Mouse (Mus musculus) intestine, embryonic 14.5 days (tissue): ENCODE data around the gene Acot12. TPM values are rescaled to one million over a fixed set of nuclear protein-coding genes. Genes with fewer than 3 reads are reported as not detected.
"Not testable (repeated sequence)": the region's sequence is repeated elsewhere in the genome, so short reads cannot be mapped to it uniquely, and the experiment has no call there.

Source experiments
- ATAC-seq: fragments of 200-750 bp; cut with Nextera tagmentation; replicated peaks from 2 replicates; pipeline ENCODE4 v1.8.0; 2017; ENCODE audit warnings: low read depth, moderate number of reproducible peaks, moderate TSS enrichment, moderate library complexity; ENCODE audit not compliant: low FRiP score, low TSS enrichment
- DNase-seq: peaks from one replicate; pipeline ENCODE4 v3.0.0-alpha.2; 2018; ENCODE audit warnings: low spot score
- H3K27ac ChIP-seq: fragments of 300-500 bp; sonication (generic); 2 replicates; pipeline ENCODE4 v1.5.1; 2014; ENCODE audit warnings: low read depth, mild to moderate bottlenecking, control low read depth
- H3K27me3 ChIP-seq: fragments of 300-500 bp; sonication (generic); replicated peaks from 2 replicates; pipeline ENCODE4 v1.6.1; 2014; ENCODE audit warnings: low read length, control low read depth; ENCODE audit not compliant: control insufficient read depth, insufficient read depth
- H3K36me3 ChIP-seq: fragments of 300-500 bp; sonication (generic); 2 replicates; pipeline ENCODE4 v1.6.1; 2014; ENCODE audit warnings: low read length, control low read depth; ENCODE audit not compliant: control insufficient read depth, insufficient read depth
- H3K4me1 ChIP-seq: fragments of 300-500 bp; sonication (generic); replicated peaks from 2 replicates; pipeline ENCODE4 v1.6.1; 2014; ENCODE audit warnings: low read length, control low read depth, mixed read lengths; ENCODE audit not compliant: control insufficient read depth, insufficient read depth
- H3K4me2 ChIP-seq: fragments of 300-500 bp; sonication (generic); 2 replicates; pipeline ENCODE4 v1.6.1; 2014; ENCODE audit warnings: low read length
- H3K4me3 ChIP-seq: fragments of 300-500 bp; sonication (generic); 2 replicates; pipeline ENCODE4 v1.5.1; 2014; ENCODE audit warnings: low read depth, low read length, control low read depth, mixed read lengths
- H3K9ac ChIP-seq: fragments of 300-500 bp; sonication (generic); 2 replicates; pipeline ENCODE4 v1.6.1; 2014; ENCODE audit warnings: mild to moderate bottlenecking, low read length
- H3K9me3 ChIP-seq: fragments of 300-500 bp; sonication (generic); 2 replicates; pipeline ENCODE4 v1.6.1; 2016; ENCODE audit warnings: low read length, control low read depth; ENCODE audit not compliant: control insufficient read depth
- WGBS: fragments of 180-500 bp; shearing (Covaris S2); extraction: QIAGEN DNeasy Blood & Tissue Kit; methylation state at CpG from one replicate; pipeline ENCODE4 v1.1.7; 2014; 5-methylcytosine and 5-hydroxymethylcytosine counted together
- polyA plus RNA-seq: library from polyadenylated mRNA; unstranded; fragments of >200 nt; fragmentation: Nextera tagmentation; extraction: Ambion mirVana; gene quantifications from 2 replicates; pipeline ENCODE4 v1.2.1, GENCODE M21; 2014

Gene Acot12
- polyA plus RNA-seq, 1 experiment from 2014 or later = 0.47 TPM

DNA sequence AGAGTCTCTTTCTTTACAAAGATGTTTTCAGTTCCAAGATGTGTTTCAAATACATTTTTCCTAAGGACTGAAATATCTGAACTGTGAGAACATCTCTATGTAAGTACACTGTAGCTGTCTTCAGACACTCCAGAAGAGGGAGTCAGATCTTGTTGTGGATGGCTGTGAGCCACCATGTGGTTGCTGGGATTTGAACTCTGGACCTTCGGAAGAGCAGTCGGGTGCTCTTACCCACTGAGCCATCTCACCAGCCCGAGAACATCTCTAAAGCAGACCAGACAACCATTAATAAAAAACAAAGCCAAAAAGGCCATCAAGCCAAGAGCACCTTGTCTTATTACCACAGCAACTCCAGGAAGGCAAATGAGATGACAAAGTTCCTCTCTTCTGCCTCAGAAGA is 22.3 kb downstream of the Acot12 start:
- 100% methylated on average over 3 of the region's 3 CpGs for WGBS
- not testable (repeated sequence) for H3K27me3 ChIP-seq, H3K4me3 ChIP-seq, H3K9me3 ChIP-seq, H3K36me3 ChIP-seq, ATAC-seq, H3K4me2 ChIP-seq, DNase-seq, H3K9ac ChIP-seq, H3K4me1 ChIP-seq, H3K27ac ChIP-seq

DNA sequence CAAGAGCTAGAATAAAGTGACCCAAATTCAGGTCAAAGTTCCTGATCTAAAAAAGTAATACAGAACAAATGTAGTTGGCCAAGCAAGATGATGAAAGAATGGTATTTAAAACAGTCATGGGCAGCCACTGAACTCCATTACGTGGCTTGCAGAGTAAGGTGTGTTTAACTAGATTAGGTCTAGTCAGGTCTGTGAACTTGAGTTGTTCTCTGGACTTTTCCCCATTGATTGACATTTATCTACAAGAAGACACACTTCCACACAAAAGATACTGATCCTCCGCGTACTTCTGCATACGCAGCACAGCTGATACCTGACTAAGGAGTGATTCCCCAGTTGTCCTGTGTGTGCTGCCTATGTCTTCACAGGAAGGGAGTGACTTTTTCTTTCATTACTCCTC is 24.3 kb downstream of the Acot12 start:
- ATAC-seq = no peak
- no peaks in the 10 kb centered on the region for H3K36me3 ChIP-seq
- no peak overlapping the region for H3K9ac ChIP-seq
- no peak overlapping the region for H3K27ac ChIP-seq
- H3K27me3 ChIP-seq = no peaks in the 10 kb centered on the region
- 92% methylated on average over 4 of the region's 4 CpGs for WGBS
- no peak overlapping the region for H3K4me2 ChIP-seq
- no peaks in the 10 kb centered on the region for H3K4me1 ChIP-seq
- no peak overlapping the region for H3K4me3 ChIP-seq
- no peaks in the 10 kb centered on the region for H3K9me3 ChIP-seq
- no peak for DNase-seq

DNA sequence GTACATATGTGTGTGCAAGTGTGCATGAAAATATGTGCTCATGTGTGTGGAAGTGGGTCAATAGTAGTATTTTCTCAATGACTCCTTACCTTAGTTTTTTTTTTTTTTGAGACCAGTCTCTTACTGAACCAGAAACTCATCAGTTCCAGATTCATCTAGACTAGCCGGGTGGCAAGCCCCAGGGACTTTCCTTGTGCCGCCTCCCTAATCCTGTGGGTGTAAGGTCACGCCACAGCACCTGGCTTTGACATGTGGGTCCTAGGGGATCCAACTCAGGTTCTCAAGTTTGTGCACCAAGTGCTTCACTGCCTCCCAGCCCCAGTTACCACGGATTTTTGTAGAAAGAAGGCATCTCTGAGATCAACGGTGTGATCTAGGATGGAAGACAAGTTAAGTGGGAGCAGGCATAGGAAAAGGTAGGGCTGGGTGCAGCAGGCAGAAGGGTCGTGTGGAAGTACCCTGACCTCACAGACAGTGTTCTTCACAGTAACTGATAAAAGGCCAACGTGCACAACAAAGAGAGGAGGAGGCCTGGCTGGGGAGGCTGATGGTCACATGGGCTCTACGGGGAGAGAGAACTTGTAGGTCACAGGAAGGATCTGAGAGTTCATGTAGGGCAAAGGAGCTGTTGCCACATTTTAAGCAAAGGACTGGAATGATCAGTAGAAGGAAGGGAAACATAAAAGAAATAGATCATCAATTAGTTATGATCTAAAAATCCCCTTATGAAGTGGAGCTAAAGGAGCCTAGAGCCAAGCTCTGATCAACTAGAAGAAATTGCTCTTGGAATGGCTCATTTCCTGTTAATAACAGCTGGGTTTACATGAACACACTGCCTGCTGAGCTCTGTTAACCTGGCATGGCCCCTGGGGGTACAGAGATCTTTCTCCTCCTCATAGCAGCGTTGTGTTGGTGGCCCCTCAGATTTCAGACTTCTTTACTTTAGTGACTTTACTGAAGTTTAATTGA is 27.7 kb downstream of the Acot12 start:
- Histone ChIP-seq H3K27ac (no peak overlapping the region), H3K36me3 (no peaks in the 10 kb centered on the region), H3K9me3 (no peaks in the 10 kb centered on the region), H3K9ac (no peak overlapping the region), H3K4me3 (no peak overlapping the region), H3K27me3 (no peaks in the 10 kb centered on the region), H3K4me1 (no peaks in the 10 kb centered on the region), H3K4me2 (no peak overlapping the region)
- ATAC-seq = no peak
- DNase-seq = no peak
- 71% methylated on average over 9 of the region's 9 CpGs for WGBS

DNA sequence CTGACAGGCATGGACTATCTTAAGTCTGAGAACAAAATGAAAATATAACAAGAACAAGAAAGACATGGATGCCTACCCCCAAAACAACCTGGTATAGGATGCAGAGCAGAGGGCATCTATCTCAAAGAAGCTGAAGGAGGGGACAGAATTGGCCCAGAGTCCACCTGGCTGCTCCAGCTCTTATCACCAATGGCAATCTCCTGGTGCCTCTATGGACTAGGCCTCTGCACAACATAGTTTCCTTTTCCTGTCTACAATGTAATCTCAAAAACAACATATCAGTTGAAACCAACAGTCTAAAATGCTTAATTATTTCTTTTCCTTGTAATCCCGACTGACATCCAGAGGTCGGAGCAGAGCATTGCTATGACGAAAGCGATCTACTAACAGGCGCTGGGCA is 36.8 kb downstream of the Acot12 start:
- Histone ChIP-seq H3K9ac (no peak overlapping the region), H3K27me3 (no peaks in the 10 kb centered on the region), H3K9me3 (no peaks in the 10 kb centered on the region), H3K4me1 (no peaks in the 10 kb centered on the region), H3K27ac (no peak overlapping the region), H3K36me3 (no peaks in the 10 kb centered on the region), H3K4me2 (no peak overlapping the region), H3K4me3 (no peak overlapping the region)
- DNase-seq (no peak), ATAC-seq (no peak)
- 95% methylated on average over 5 of the region's 5 CpGs for WGBS

DNA sequence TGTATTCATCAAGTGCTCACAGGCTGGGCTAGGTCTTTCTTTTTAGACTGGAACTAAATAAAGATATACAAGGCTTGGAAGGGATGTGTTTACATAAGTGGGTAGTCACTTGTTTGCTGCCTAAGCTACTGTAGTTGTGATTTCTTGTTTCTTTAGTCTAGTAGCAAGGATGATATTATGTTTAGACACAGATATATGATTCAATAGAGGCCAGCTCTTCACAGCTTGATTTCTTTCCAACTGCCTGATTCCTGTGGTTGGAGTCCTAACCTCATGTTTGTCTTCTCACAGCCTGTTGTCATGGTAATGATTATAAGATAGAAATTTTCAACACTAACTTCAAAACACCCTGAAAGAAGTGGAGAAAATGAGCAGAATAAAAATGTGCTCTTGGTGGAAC is 38.6 kb downstream of the Acot12 start:
- H3K4me3 ChIP-seq = no peak overlapping the region
- H3K27me3 ChIP-seq = no peaks in the 10 kb centered on the region
- H3K9ac ChIP-seq = no peak overlapping the region
- H3K4me1 ChIP-seq = no peaks in the 10 kb centered on the region
- H3K27ac ChIP-seq = no peak overlapping the region
- DNase-seq (no peak), ATAC-seq (no peak)
- no peaks in the 10 kb centered on the region for H3K36me3 ChIP-seq
- H3K4me2 ChIP-seq = no peak overlapping the region
- H3K9me3 ChIP-seq = no peaks in the 10 kb centered on the region

DNA sequence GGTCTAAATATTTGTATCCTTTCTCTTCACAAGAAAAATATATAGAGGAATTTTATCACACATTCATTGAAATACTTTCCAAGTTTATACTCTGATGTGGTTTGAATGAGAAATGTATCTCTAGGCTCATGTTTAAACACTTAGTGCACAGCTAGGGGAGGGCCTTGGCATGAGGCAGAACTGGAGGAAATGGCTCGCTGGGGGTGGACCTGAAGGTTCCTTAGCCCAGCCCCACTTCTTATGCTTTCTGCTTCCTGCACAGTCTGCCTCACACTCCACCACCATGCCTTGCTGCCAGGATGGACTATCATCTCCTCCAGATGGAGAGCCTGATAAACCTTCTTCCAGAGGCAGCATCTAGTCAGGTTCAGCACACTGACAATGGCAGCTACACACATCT is 50.7 kb downstream of the Acot12 start:
- peaks cover 23% of the 10 kb centered on the region for H3K36me3 ChIP-seq
- no peak for ATAC-seq
- H3K9me3 ChIP-seq = no peaks in the 10 kb centered on the region
- no peak for DNase-seq
- WGBS = 64% methylated on average over 1 of the region's 1 CpGs
- H3K9ac ChIP-seq = no peak overlapping the region
- H3K4me2 ChIP-seq = no peak overlapping the region
- no peak overlapping the region for H3K4me3 ChIP-seq
- no peaks in the 10 kb centered on the region for H3K4me1 ChIP-seq
- no peaks in the 10 kb centered on the region for H3K27me3 ChIP-seq
- H3K27ac ChIP-seq = no peak overlapping the region

DNA sequence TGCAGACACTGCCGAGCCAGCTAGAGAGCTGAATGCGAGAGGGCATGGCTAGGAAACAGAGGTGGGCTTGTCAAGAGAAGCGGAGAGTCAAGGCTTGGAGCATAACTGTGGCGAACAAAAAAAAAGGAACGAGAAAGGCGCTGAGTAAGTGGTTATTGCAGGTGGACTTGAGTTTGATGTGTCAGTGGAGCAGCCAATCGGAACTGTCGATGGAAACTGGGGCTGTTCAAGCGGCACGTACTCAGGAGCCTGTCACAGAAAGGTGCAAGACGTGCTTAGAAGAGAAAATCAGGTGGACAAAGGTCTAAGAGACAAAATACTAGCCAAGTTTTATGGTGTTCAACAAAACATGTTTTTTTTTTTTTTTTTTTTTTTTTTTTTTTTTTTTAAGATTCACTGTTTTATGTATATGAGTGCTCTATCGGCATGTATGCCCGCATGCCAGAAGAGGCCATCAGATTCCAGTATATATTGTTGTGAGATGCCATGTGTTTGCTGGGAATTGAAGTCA is 53.7 kb downstream of the Acot12 start:
- Histone ChIP-seq H3K27ac (no peak overlapping the region), H3K36me3 (peaks cover 52% of the 10 kb centered on the region), H3K9ac (no peak overlapping the region), H3K4me2 (no peak overlapping the region), H3K9me3 (no peaks in the 10 kb centered on the region), H3K27me3 (no peaks in the 10 kb centered on the region), H3K4me3 (no peak overlapping the region), H3K4me1 (no peaks in the 10 kb centered on the region)
- no peak for DNase-seq
- ATAC-seq = no peak
- 96% methylated on average over 13 of the region's 13 CpGs for WGBS

DNA sequence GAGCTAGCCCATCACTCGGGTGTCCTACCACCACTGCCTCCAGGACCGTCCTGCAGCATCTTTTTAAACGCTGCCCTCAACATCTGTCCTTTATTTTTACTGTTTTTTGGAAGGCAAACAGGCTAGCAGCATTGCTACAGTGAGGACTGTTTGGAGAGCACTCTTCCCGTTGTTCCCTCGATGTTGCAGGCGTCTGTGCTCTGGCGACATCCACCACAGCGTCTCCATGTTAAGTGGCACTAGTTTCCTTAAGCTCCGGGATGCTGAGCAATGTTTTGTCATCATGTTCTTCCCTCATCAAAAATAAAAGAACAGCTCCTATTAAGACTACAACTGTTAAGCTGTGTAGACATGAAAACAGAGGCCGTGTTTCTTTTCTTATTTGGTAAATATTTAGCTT is 54.3 kb downstream of the Acot12 start:
- DNase-seq (no peak), ATAC-seq (no peak)
- Histone ChIP-seq H3K27me3 (no peaks in the 10 kb centered on the region), H3K36me3 (peaks cover 58% of the 10 kb centered on the region), H3K4me2 (no peak overlapping the region), H3K9me3 (no peaks in the 10 kb centered on the region), H3K9ac (no peak overlapping the region), H3K27ac (no peak overlapping the region), H3K4me3 (no peak overlapping the region), H3K4me1 (no peaks in the 10 kb centered on the region)
- 87% methylated on average over 10 of the region's 10 CpGs for WGBS

DNA sequence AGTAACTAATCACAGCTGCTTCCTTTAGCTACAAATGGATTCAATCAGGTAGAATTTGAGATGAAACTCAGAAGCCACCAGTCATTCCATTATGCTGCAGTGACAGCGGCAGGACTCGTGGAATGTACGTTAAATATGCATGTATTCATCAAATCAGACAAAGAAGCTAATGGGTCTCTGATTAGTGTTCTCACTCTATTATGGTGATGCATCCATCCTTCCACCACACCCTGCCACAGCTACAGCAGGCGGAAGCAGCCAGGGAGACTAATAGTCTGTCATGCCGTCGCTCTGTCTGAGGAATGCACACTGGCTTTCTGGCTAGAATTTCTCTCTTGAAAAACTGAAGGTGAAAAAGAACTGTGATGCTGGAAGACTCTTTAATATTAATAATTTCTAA is 54.7 kb downstream of the Acot12 start:
- no peak for DNase-seq
- no peaks in the 10 kb centered on the region for H3K9me3 ChIP-seq
- H3K4me3 ChIP-seq = no peak overlapping the region
- no peak overlapping the region for H3K27ac ChIP-seq
- 84% methylated on average over 6 of the region's 6 CpGs for WGBS
- H3K4me1 ChIP-seq = no peaks in the 10 kb centered on the region
- no peak overlapping the region for H3K4me2 ChIP-seq
- no peaks in the 10 kb centered on the region for H3K27me3 ChIP-seq
- ATAC-seq = no peak
- peaks cover 62% of the 10 kb centered on the region for H3K36me3 ChIP-seq
- no peak overlapping the region for H3K9ac ChIP-seq
